Mouse (Mus musculus): ENCODE data around the gene Ehmt2. TPM values are rescaled to one million over a fixed set of nuclear protein-coding genes. Genes with fewer than 3 reads are reported as not detected.
A peak's percentile ranks its signal among the peaks of the same experiment; 100 is the strongest.

Ehmt2 gene
- 38.8 and 42.4 TPM in 2 replicates for polyA plus RNA-seq (2015; fragmentation: Nextera tagmentation; extraction: Ambion mirVana)

- 0% methylated on average over 21 of the region's 44 CpGs for WGBS
- peak; percentile 16 for ATAC-seq (ENCODE audit: extremely low read depth, insufficient number of reproducible peaks, low FRiP score, low TSS enrichment)
- Histone ChIP-seq H3K9me3 (no peaks in the 10 kb centered on the region), H3K27me3 (replicated peaks) (no peaks in the 10 kb centered on the region), H3K27ac (replicated peaks) (peak within 1 kb of the TSS; percentile 96), H3K4me3 (peak within 1 kb of the TSS; percentile 95), H3K4me1 (peaks cover 46% of the 10 kb centered on the region), H3K9ac (peak within 1 kb of the TSS; percentile 99), H3K4me2 (peak within 1 kb of the TSS; percentile 85), H3K36me3 (peaks cover 33% of the 10 kb centered on the region)
Observed at GRCm38 (mm10) chr17:34898160-34898586, at the start of gene Ehmt2, which contains the start of gene C2. TSS of gene Ehmt2 (plus strand) at chr17:34898469. TSS of gene C2 (minus strand) at chr17:34898265.

- Histone ChIP-seq H3K9me3 (no peaks in the 10 kb centered on the region), H3K4me3 (peak within 1 kb of the TSS; percentile 97), H3K4me1 (peaks cover 18% of the 10 kb centered on the region), H3K27ac (replicated peaks) (peak within 1 kb of the TSS; percentile 25; the same call in 1 of the 2 replicates), H3K27me3 (replicated peaks) (no peaks in the 10 kb centered on the region), H3K9ac (peak within 1 kb of the TSS; percentile 94), H3K36me3 (peaks cover 63% of the 10 kb centered on the region), H3K4me2 (peak within 1 kb of the TSS; percentile 98)
- peak; percentile 97 for ATAC-seq (ENCODE audit: extremely low read depth, insufficient number of reproducible peaks, low FRiP score, low TSS enrichment)
- under 1% methylated on average over 57 of the region's 65 CpGs for WGBS
Observed at GRCm38 (mm10) chr17:34849722-34850516, 48.4 kb upstream of the Ehmt2 start, which contains the start of the genes Skiv2l and Nelfe. TSS of gene Skiv2l (minus strand) at chr17:34850210. TSS of gene Nelfe (plus strand) at chr17:34850391.

- Histone ChIP-seq H3K4me1 (peaks cover 18% of the 10 kb centered on the region), H3K9ac (peak overlapping the region; percentile 94), H3K27me3 (replicated peaks) (no peaks in the 10 kb centered on the region), H3K9me3 (no peaks in the 10 kb centered on the region), H3K4me2 (peak overlapping the region; percentile 98), H3K27ac (replicated peaks) (peak overlapping the region; percentile 25; the same call in 1 of the 2 replicates), H3K36me3 (peaks cover 62% of the 10 kb centered on the region), H3K4me3 (peak overlapping the region; percentile 97)
- no peak for ATAC-seq (ENCODE audit: extremely low read depth, insufficient number of reproducible peaks, low FRiP score, low TSS enrichment)
- 2% methylated on average over 25 of the region's 25 CpGs for WGBS
Observed at GRCm38 (mm10) chr17:34850517-34851125, 47.6 kb upstream of the Ehmt2 start.

GRCm38 (mm10) chr17:34853511-34853910, 44.8 kb upstream of the Ehmt2 start:
- Histone ChIP-seq H3K27ac (replicated peaks) (no peak overlapping the region), H3K27me3 (replicated peaks) (no peaks in the 10 kb centered on the region), H3K36me3 (peaks cover 58% of the 10 kb centered on the region), H3K4me2 (no peak overlapping the region), H3K9ac (no peak overlapping the region), H3K4me1 (peaks cover 18% of the 10 kb centered on the region), H3K4me3 (no peak overlapping the region), H3K9me3 (no peaks in the 10 kb centered on the region)
- WGBS = 71% methylated on average over 8 of the region's 8 CpGs
- no peak for ATAC-seq (ENCODE audit: extremely low read depth, insufficient number of reproducible peaks, low FRiP score, low TSS enrichment)

- H3K4me3 ChIP-seq = no peak overlapping the region
- H3K36me3 ChIP-seq = peaks cover 58% of the 10 kb centered on the region
- 77% methylated on average over 3 of the region's 3 CpGs for WGBS
- no peak overlapping the region for H3K4me2 ChIP-seq
- H3K9me3 ChIP-seq = no peaks in the 10 kb centered on the region
- ATAC-seq (ENCODE audit: extremely low read depth, insufficient number of reproducible peaks, low FRiP score, low TSS enrichment) = no peak
- peaks cover 11% of the 10 kb centered on the region for H3K4me1 ChIP-seq
- H3K27me3 ChIP-seq (replicated peaks) = no peaks in the 10 kb centered on the region
- no peak overlapping the region for H3K9ac ChIP-seq
- no peak overlapping the region for H3K27ac ChIP-seq (replicated peaks)
Observed at GRCm38 (mm10) chr17:34854761-34855160, 43.5 kb upstream of the Ehmt2 start.

GRCm38 (mm10) chr17:34855825-34856224, 42.4 kb upstream of the Ehmt2 start:
- WGBS = 31% methylated on average over 3 of the region's 3 CpGs
- Histone ChIP-seq H3K27me3 (replicated peaks) (peaks cover 6% of the 10 kb centered on the region), H3K27ac (replicated peaks) (no peak overlapping the region), H3K4me3 (no peak overlapping the region), H3K4me1 (peaks cover 7% of the 10 kb centered on the region), H3K4me2 (no peak overlapping the region), H3K9me3 (no peaks in the 10 kb centered on the region), H3K9ac (peak overlapping the region; percentile 60; the same call in 1 of the 2 replicates), H3K36me3 (peaks cover 58% of the 10 kb centered on the region)
- no peak for ATAC-seq (ENCODE audit: extremely low read depth, insufficient number of reproducible peaks, low FRiP score, low TSS enrichment)

GRCm38 (mm10) chr17:34858670-34859069, 39.6 kb upstream of the Ehmt2 start:
- no peak overlapping the region for H3K27ac ChIP-seq (replicated peaks)
- H3K4me2 ChIP-seq = no peak overlapping the region
- H3K4me3 ChIP-seq = no peak overlapping the region
- peaks cover 41% of the 10 kb centered on the region for H3K36me3 ChIP-seq
- H3K27me3 ChIP-seq (replicated peaks) = peaks cover 30% of the 10 kb centered on the region
- H3K9ac ChIP-seq = no peak overlapping the region
- 69% methylated on average over 4 of the region's 4 CpGs for WGBS
- no peaks in the 10 kb centered on the region; the same call in 1 of the 2 replicates for H3K4me1 ChIP-seq
- ATAC-seq (ENCODE audit: extremely low read depth, insufficient number of reproducible peaks, low FRiP score, low TSS enrichment) = no peak
- H3K9me3 ChIP-seq = no peaks in the 10 kb centered on the region

GRCm38 (mm10) chr17:34860514-34860913, 37.8 kb upstream of the Ehmt2 start:
- no peak overlapping the region for H3K9ac ChIP-seq
- 78% methylated on average over 9 of the region's 9 CpGs for WGBS
- H3K9me3 ChIP-seq = no peaks in the 10 kb centered on the region
- H3K27me3 ChIP-seq (replicated peaks) = peaks cover 43% of the 10 kb centered on the region
- no peaks in the 10 kb centered on the region; the same call in 1 of the 2 replicates for H3K4me1 ChIP-seq
- no peak overlapping the region for H3K4me3 ChIP-seq
- no peak overlapping the region for H3K4me2 ChIP-seq
- no peak overlapping the region for H3K27ac ChIP-seq (replicated peaks)
- H3K36me3 ChIP-seq = peaks cover 24% of the 10 kb centered on the region
- ATAC-seq (ENCODE audit: extremely low read depth, insufficient number of reproducible peaks, low FRiP score, low TSS enrichment) = no peak

- no peak overlapping the region for H3K4me2 ChIP-seq
- H3K27ac ChIP-seq (replicated peaks) = no peak overlapping the region
- no peaks in the 10 kb centered on the region for H3K4me1 ChIP-seq
- 58% methylated on average over 13 of the region's 13 CpGs for WGBS
- peaks cover 43% of the 10 kb centered on the region for H3K27me3 ChIP-seq (replicated peaks)
- H3K4me3 ChIP-seq = no peak overlapping the region
- H3K9ac ChIP-seq = no peak overlapping the region
- ATAC-seq (ENCODE audit: extremely low read depth, insufficient number of reproducible peaks, low FRiP score, low TSS enrichment) = no peak
- peaks cover 13% of the 10 kb centered on the region for H3K36me3 ChIP-seq
- no peaks in the 10 kb centered on the region for H3K9me3 ChIP-seq
Observed at GRCm38 (mm10) chr17:34861704-34862415, 36.4 kb upstream of the Ehmt2 start.

- Histone ChIP-seq H3K27me3 (replicated peaks) (peaks cover 43% of the 10 kb centered on the region), H3K4me1 (no peaks in the 10 kb centered on the region), H3K4me3 (no peak within 1 kb of the TSS), H3K36me3 (peaks cover 7% of the 10 kb centered on the region; the same call in 1 of the 2 replicates), H3K4me2 (no peak within 1 kb of the TSS), H3K27ac (replicated peaks) (no peak within 1 kb of the TSS), H3K9me3 (no peaks in the 10 kb centered on the region), H3K9ac (no peak within 1 kb of the TSS)
- 64% methylated on average over 8 of the region's 8 CpGs for WGBS
- ATAC-seq (ENCODE audit: extremely low read depth, insufficient number of reproducible peaks, low FRiP score, low TSS enrichment) = no peak
Observed at GRCm38 (mm10) chr17:34862416-34863081, 35.7 kb upstream of the Ehmt2 start, which contains the start of gene Cfb. TSS of gene Cfb (minus strand) at chr17:34862518.
